Mouse (Mus musculus) heart, embryonic 16.5 days (tissue): ENCODE results near the gene Gm20388. TPM values are rescaled to one million over a fixed set of nuclear protein-coding genes. Genes with fewer than 3 reads are reported as not detected.

Experiments used
- ATAC-seq: fragments of 200-750 bp; cut with Nextera tagmentation; replicated peaks from 2 replicates; pipeline ENCODE4 v1.8.0; 2017; ENCODE audit warnings: moderate number of reproducible peaks; ENCODE audit not compliant: insufficient read depth, low FRiP score; ENCODE audit errors: extremely low read depth
- H3K27ac ChIP-seq: fragments of 300-500 bp; sonication (generic); 2 replicates; pipeline ENCODE4 v1.5.1; 2014; ENCODE audit warnings: mild to moderate bottlenecking, low read length, control low read depth, moderate library complexity
- H3K27me3 ChIP-seq: fragments of 300-500 bp; sonication (generic); 2 replicates; pipeline ENCODE4 v1.6.1; 2014; ENCODE audit warnings: low read length, mixed read lengths; ENCODE audit not compliant: control insufficient read depth, insufficient read depth
- H3K36me3 ChIP-seq: fragments of 300-500 bp; sonication (generic); 2 replicates; pipeline ENCODE4 v1.6.1; 2014; ENCODE audit not compliant: control insufficient read depth, insufficient read depth
- H3K4me1 ChIP-seq: fragments of 300-500 bp; sonication (generic); 2 replicates; pipeline ENCODE4 v1.6.1; 2014; ENCODE audit warnings: low read length, mixed read lengths; ENCODE audit not compliant: control insufficient read depth, insufficient read depth
- H3K4me2 ChIP-seq: fragments of 300-500 bp; sonication (generic); 2 replicates; pipeline ENCODE4 v1.6.1; 2014; ENCODE audit warnings: low read depth, mild to moderate bottlenecking, control low read depth, low read length
- H3K4me3 ChIP-seq: fragments of 300-500 bp; sonication (generic); 2 replicates; pipeline ENCODE4 v1.5.1; 2014; ENCODE audit warnings: mild to moderate bottlenecking, control low read depth, low read length
- H3K9ac ChIP-seq: fragments of 300-500 bp; sonication (generic); 2 replicates; pipeline ENCODE4 v1.6.1; 2014; ENCODE audit warnings: low read length, control low read depth
- H3K9me3 ChIP-seq: fragments of 300-500 bp; sonication (generic); replicated peaks from 2 replicates; pipeline ENCODE4 v1.6.1; 2016; ENCODE audit warnings: low read length; ENCODE audit not compliant: control insufficient read depth
- WGBS: fragments of 180-500 bp; shearing (Covaris S2); extraction: QIAGEN DNeasy Blood & Tissue Kit; methylation state at CpG from one replicate; pipeline ENCODE4 v1.1.7; 2014; 5-methylcytosine and 5-hydroxymethylcytosine counted together
- polyA plus RNA-seq: library from polyadenylated mRNA; unstranded; fragments of >200 nt; fragmentation: Nextera tagmentation; extraction: Ambion mirVana; gene quantifications from 2 replicates; pipeline ENCODE4 v1.2.1, GENCODE M21; 2015

Gene Gm20388
- polyA plus RNA-seq, 1 experiment from 2014 or later: 4.5 TPM

DNA sequence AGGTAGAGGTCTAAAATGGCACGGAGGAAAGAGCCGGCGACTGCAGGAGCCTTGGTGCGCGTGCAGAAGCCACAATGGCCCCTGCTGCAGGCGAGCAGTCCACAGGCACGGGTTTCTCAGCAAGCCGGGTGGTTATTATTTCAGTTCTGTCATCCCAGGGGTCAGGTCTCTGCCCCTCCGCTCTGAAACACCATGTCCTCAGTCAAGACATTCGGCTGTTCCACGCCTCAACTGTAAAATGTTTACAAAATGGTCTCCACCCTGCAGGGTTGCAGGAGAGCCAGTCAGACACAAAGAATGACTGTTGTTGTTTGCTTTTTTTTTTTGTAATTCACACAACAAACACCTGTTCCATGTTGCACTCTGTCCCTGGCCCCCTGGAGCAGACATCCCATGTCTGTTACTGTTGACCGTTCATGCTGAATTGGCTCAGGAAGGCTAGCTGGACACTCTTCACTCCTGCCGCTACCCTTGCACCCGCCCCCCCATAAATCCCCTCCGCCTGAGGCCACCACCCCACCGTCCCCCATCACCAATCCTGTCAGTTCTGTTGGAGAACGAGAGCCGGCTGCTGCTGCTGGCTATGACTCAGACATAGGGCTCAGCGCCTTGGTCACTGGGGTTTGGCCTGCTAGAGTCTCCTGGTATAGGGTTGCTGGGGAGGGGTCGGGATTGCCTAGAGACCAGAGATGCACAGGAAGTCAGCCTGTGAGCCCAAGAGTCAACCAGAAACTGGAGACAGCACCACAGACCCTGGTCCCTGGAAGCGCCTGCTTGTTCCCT, 350.9 kb downstream of the Gm20388 start:
- H3K4me1 ChIP-seq: peaks cover 33% of the 10 kb centered on the region
- ATAC-seq: no peak
- no peak overlapping the region for H3K4me3 ChIP-seq
- H3K27ac ChIP-seq: no peak overlapping the region
- H3K4me2 ChIP-seq: no peak overlapping the region
- no peaks in the 10 kb centered on the region for H3K36me3 ChIP-seq
- no peaks in the 10 kb centered on the region for H3K9me3 ChIP-seq
- H3K9ac ChIP-seq: no peak overlapping the region
- H3K27me3 ChIP-seq: peaks cover 3% of the 10 kb centered on the region; the same call in 1 of the 2 replicates
- 51% methylated on average over 21 of the region's 21 CpGs for WGBS

DNA sequence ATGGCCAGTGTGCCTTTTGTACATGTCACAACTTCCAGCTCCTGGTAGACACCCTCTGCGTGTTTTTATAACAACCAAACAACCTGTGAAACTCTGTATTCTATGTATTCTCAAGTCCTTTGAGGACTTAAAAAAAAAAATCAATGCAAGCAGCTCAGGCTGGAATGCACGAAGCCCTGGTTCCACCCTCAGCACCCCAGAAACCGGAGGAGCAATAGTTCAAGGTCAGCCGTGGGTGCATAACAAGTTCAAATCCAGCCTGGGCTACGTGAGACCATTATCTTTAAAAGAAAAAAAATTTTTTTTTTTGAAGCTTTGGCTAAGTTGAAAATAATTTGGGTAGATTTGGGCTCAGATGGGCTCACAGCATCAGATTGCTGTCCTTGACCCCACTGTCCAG, 353.2 kb downstream of the Gm20388 start:
- Histone ChIP-seq H3K36me3 (no peaks in the 10 kb centered on the region), H3K4me3 (no peak overlapping the region), H3K9me3 (no peaks in the 10 kb centered on the region), H3K27me3 (peaks cover 3% of the 10 kb centered on the region; the same call in 1 of the 2 replicates), H3K27ac (no peak overlapping the region), H3K4me2 (no peak overlapping the region), H3K4me1 (peaks cover 34% of the 10 kb centered on the region), H3K9ac (no peak overlapping the region)
- WGBS: 89% methylated on average over 5 of the region's 5 CpGs
- ATAC-seq: no peak

DNA sequence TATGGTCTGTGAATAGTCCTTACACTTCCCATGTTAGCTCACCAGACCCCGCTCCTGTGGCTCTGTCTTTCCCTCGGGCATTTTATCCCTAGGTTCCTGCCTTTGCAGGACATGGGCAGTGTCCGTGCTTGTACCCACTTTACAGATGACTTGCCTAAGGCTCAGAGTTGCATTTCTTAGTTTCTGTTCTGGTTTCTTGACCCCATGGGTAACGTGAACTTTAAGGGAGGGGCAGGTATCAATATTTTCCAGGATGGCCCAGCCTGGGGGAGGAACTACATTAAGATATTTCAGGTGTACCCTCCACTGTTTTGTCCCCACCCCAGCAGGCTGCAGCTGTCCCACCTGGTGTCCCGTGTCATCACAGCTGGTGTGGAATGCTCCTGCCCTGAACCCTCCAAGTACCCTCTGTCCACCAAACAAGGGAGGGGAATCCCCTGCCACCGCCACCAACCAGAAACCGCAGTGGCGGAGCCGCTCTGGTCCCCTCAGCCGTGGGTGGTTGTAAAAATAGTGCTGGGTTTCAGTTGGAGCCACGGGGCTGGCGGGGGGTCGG, 353.8 kb downstream of the Gm20388 start:
- H3K4me3 ChIP-seq: peak overlapping the region; percentile 27
- WGBS: 23% methylated on average over 13 of the region's 13 CpGs
- peak overlapping the region; percentile 62 for H3K4me2 ChIP-seq
- H3K27me3 ChIP-seq: peaks cover 3% of the 10 kb centered on the region; the same call in 1 of the 2 replicates
- peak overlapping the region; percentile 81 for H3K27ac ChIP-seq
- H3K9me3 ChIP-seq: no peaks in the 10 kb centered on the region
- H3K36me3 ChIP-seq: no peaks in the 10 kb centered on the region
- ATAC-seq: peak; percentile 19; the same call in 1 of the 2 replicates
- peaks cover 38% of the 10 kb centered on the region for H3K4me1 ChIP-seq
- peak overlapping the region; percentile 58 for H3K9ac ChIP-seq

DNA sequence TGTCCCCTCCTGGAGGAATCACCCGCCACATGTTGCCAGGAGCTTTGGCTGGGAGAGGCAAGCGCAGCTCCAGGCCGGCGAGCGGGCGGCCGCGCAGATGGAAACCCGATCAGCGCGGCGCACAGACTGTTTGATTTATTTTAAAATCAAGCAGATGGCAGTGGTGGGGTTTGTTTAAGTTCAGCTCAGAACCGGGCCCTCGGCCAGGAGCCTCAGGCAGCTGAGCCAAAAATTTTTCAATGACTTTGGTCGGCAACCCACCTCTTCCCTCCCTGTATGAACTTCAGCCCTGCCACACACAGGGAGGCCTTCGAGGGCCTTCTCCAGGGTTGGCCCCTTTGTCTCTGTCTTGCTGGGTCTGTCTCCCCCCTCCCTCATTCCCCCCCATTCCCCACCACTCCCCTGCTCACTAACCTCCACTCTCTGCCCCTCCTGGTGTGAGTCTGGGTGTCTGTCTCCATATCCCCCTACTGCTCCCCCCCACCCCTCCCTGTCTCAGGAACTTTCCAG, 354.4 kb downstream of the Gm20388 start:
- Histone ChIP-seq H3K4me1 (peaks cover 38% of the 10 kb centered on the region), H3K4me2 (peak overlapping the region; percentile 62), H3K9me3 (no peaks in the 10 kb centered on the region), H3K9ac (peak overlapping the region; percentile 58), H3K27me3 (peaks cover 3% of the 10 kb centered on the region; the same call in 1 of the 2 replicates), H3K36me3 (no peaks in the 10 kb centered on the region), H3K27ac (peak overlapping the region; percentile 81), H3K4me3 (peak overlapping the region; percentile 27)
- 2% methylated on average over 16 of the region's 16 CpGs for WGBS
- ATAC-seq: peak; percentile 76

DNA sequence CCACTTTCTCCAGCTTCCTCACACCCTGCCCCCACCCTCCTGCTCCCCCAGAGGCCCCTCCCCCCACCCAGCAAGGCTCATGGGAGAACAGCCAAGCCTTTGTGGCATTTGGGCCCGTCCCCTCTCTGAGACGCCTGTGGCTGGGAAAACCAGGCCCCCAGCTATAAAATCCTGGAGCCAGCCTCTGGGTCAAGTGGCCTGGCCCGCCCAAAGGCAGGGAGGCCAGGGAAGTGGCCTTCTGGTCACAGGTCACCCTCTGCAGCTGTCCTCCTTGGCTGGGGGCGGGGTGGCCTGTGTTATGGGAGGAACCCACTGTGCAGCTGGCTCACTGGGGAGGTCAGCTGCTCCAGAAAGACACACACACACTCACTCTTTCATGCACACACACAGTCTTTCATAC, 354.8 kb downstream of the Gm20388 start:
- peak overlapping the region; percentile 81 for H3K27ac ChIP-seq
- peaks cover 3% of the 10 kb centered on the region; the same call in 1 of the 2 replicates for H3K27me3 ChIP-seq
- H3K9me3 ChIP-seq: no peaks in the 10 kb centered on the region
- H3K4me2 ChIP-seq: peak overlapping the region; percentile 62; the same call in 1 of the 2 replicates
- 20% methylated on average over 4 of the region's 4 CpGs for WGBS
- peak overlapping the region; percentile 58 for H3K9ac ChIP-seq
- no peaks in the 10 kb centered on the region for H3K36me3 ChIP-seq
- ATAC-seq: peak; percentile 55
- H3K4me3 ChIP-seq: no peak overlapping the region
- H3K4me1 ChIP-seq: peaks cover 38% of the 10 kb centered on the region

DNA sequence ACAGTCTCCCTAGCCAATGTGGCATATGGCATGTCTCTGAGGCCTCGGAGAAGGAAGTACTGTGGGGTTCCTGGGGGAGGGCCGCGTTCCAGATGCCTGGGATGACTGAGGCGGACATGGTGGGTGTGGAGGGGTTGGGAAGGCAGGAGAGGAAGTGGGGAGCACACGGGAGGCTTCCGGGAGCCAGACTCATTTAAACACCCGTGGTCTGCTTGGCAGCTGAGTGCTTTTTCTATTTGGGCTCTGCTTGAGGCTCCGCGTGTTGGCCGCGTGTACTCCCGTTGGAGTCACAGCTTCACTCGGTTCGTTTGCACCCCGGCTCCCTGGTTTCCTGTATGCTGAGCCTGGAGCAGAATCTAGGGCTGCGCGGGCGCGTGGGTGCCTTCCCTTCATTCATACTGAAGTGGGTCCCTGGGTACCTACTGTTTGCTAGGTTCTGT, 357.9 kb downstream of the Gm20388 start:
- no peak for ATAC-seq
- no peak overlapping the region for H3K4me2 ChIP-seq
- H3K4me3 ChIP-seq: no peak overlapping the region
- H3K4me1 ChIP-seq: peaks cover 34% of the 10 kb centered on the region
- no peaks in the 10 kb centered on the region for H3K9me3 ChIP-seq
- 48% methylated on average over 19 of the region's 19 CpGs for WGBS
- no peak overlapping the region for H3K27ac ChIP-seq
- H3K9ac ChIP-seq: no peak overlapping the region
- H3K36me3 ChIP-seq: no peaks in the 10 kb centered on the region
- no peaks in the 10 kb centered on the region for H3K27me3 ChIP-seq

DNA sequence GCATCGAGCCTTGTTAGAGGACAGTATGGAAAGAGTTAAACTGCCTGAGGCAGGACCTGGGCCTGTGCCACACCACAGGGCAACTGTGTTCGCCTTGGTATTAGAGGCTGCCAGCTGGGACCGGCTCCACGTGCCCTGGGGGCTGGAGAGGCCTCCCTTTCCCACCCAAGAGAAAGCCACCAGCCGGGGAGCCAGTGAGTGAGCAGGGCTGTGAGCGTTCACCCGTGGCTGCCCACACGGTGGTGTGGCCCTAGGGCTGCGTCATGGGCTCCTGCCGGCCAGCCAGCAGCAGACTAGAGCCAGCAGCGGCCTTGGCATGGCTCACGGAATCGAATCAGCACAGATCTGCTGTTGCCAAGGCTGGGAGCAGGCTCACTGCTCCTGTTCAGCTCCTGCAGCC, 359.8 kb downstream of the Gm20388 start:
- no peak for ATAC-seq
- H3K27ac ChIP-seq: no peak overlapping the region
- 78% methylated on average over 13 of the region's 13 CpGs for WGBS
- H3K4me1 ChIP-seq: peaks cover 23% of the 10 kb centered on the region
- H3K9ac ChIP-seq: 0 out of 2 replicates have a peak overlapping the region, but pooled peaks have one; percentile 6
- H3K27me3 ChIP-seq: no peaks in the 10 kb centered on the region
- no peak overlapping the region for H3K4me2 ChIP-seq
- H3K9me3 ChIP-seq: no peaks in the 10 kb centered on the region
- H3K4me3 ChIP-seq: no peak overlapping the region
- no peaks in the 10 kb centered on the region for H3K36me3 ChIP-seq

DNA sequence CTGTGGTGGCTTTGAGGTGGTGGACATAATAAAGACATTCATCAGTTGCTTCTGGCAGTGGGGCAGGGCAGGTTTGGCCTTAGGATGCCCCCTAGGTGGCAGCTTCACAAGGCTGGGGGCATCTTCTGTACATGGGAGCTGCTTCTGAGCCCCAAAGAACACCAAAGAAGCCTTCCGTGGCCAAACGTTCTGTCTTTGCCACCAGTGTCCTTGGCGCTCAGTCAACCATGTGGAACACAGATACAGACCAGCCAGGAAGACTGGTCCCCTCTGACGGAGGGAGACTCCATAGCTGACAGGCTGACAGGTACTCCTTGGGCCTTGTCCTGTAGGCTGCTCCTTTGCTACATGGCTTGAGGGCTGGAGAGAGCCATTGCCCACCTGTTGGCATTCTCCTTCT, 362.8 kb downstream of the Gm20388 start:
- 87% methylated on average over 4 of the region's 4 CpGs for WGBS

More for the DNA sequence above, 362.8 kb downstream of the Gm20388 start:
- Histone ChIP-seq H3K36me3 (no peaks in the 10 kb centered on the region), H3K4me2 (no peak overlapping the region), H3K27me3 (no peaks in the 10 kb centered on the region), H3K27ac (no peak overlapping the region), H3K9ac (no peak overlapping the region), H3K4me1 (peaks cover 36% of the 10 kb centered on the region), H3K9me3 (no peaks in the 10 kb centered on the region), H3K4me3 (no peak overlapping the region)
- ATAC-seq: no peak
